8 mouse cellular contexts compared by ENCODE assay signal in genomic region chr5:39643924-39644826, GRCm38 (mm10).
DNase-seq lines count a peak whose midpoint lies in the region; ATAC-seq and TF ChIP-seq lines count a peak whose summit lies in the region.

No protein-coding gene starts in this region.

- POLR2A ChIA-PET in Patski (lab: Charles Lee): interaction anchor here (0.7 to 1.6 kb wide), 4 partner anchors 227 to 427 kb away, joined by 4 read pairs; no protein-coding TSS in a partner anchor

- DNase-seq in Patski (ENCODE audit: low read depth, low spot score): peak; percentile 44
- DNase-seq in cerebellum, postnatal 25 days: peak; percentile 94 to 97
- DNase-seq in gastrocnemius, adult 18-20 months (ENCODE audit: low spot score): peak; percentile 81
- DNase-seq in left cerebral cortex, adult 18-20 months (ENCODE audit: low spot score in 2 of 2): peak; percentile 93
- DNase-seq in lung, postnatal 36 days: peak; percentile 95
- peak; percentile 93 for DNase-seq in retina, embryonic 14.5 days (ENCODE audit: low spot score)
- peak; percentile 38 to 47 for DNase-seq in thymus, postnatal 36 days

- peaks cover 9% of the 10 kb centered on the region for H3K27me3 ChIP-seq in Patski
- no peaks in the 10 kb centered on the region for H3K27me3 ChIP-seq in hindbrain, embryonic 15.5 days

- in situ Hi-C loops in Patski (cut with MboI; ENCODE audit: low pct_unique_long_range_greater_than_20kb): loop anchor here (5.0 to 10.0 kb wide), 4 partner anchors 309 to 857 kb away; no protein-coding TSS in a partner anchor

- H3K36me3 ChIP-seq in hindbrain, embryonic 15.5 days: no peaks in the 10 kb centered on the region

- whole genome bisulfite sequencing in hindbrain, embryonic 15.5 days: under 1% methylated on average over 56 of the region's 56 CpGs

- peak; percentile 99 for TF ChIP-seq CTCF in Patski (IDR thresholded peaks at IDR 0.05)

- CTCF ChIA-PET in Patski (lab: Charles Lee): interaction anchor here (0.7 to 2.8 kb wide), 7 partner anchors 133 to 863 kb away, joined by 3 to 8 read pairs (median 4); no protein-coding TSS in a partner anchor

- peak overlapping the region; percentile 76 for H3K9ac ChIP-seq in hindbrain, embryonic 15.5 days

- H3K27ac ChIP-seq in hindbrain, embryonic 15.5 days (replicated peaks): peak overlapping the region; percentile 76

- H3K9me3 ChIP-seq in hindbrain, embryonic 15.5 days: no peaks in the 10 kb centered on the region

- ATAC-seq in Patski: peak; percentile 100
- peak; percentile 96 for ATAC-seq in hindbrain, embryonic 15.5 days (ENCODE audit: low FRiP score, low read depth)

- peaks cover 20% of the 10 kb centered on the region for H3K4me1 ChIP-seq in hindbrain, embryonic 15.5 days (replicated peaks)

- peak overlapping the region; percentile 84 for H3K4me2 ChIP-seq in hindbrain, embryonic 15.5 days

- peak overlapping the region; percentile 83 for H3K4me3 ChIP-seq in hindbrain, embryonic 15.5 days

Comparison
In these comparisons a context has a peak if more than half of its experiments do, and no peak if none do; other contexts are left out.
1. Peak in every context shown above with its lines: DNase-seq, ATAC-seq, H3K4me3 ChIP-seq and H3K27ac ChIP-seq.
2. DNase-seq: peak in every context shown above with its lines; median percentile 96 in cerebellum, postnatal 25 days; 95 in lung, postnatal 36 days; 93 in left cerebral cortex, adult 18-20 months; 93 in retina, embryonic 14.5 days; 81 in gastrocnemius, adult 18-20 months; 44 in Patski; 42 in thymus, postnatal 36 days.